Mouse (Mus musculus) limb, embryonic 14.5 days (tissue): ENCODE measurements around the gene Asna1. TPM values are rescaled to one million over a fixed set of nuclear protein-coding genes. Genes with fewer than 3 reads are reported as not detected.

ENCODE experiments used
- ATAC-seq: fragments of 200-750 bp; cut with Nextera tagmentation; 2 replicates; pipeline ENCODE4 v1.8.0; 2017; ENCODE audit warnings: low read depth, moderate number of reproducible peaks, moderate TSS enrichment; ENCODE audit not compliant: low FRiP score
- DNase-seq: peaks from one replicate; pipeline ENCODE4 v3.0.0-alpha.2; 2015; ENCODE audit warnings: low spot score
- H3K27ac ChIP-seq: fragments of 300-500 bp; sonication (generic); replicated peaks from 2 replicates; pipeline ENCODE4 v1.5.1; 2014; ENCODE audit warnings: low read depth, mild to moderate bottlenecking, low read length, moderate library complexity, mixed read lengths
- H3K27me3 ChIP-seq: fragments of 300-500 bp; sonication (generic); 2 replicates; pipeline ENCODE4 v1.6.1; 2014; ENCODE audit warnings: low read length, mixed read lengths; ENCODE audit not compliant: control insufficient read depth, insufficient read depth
- H3K36me3 ChIP-seq: fragments of 300-500 bp; sonication (generic); 2 replicates; pipeline ENCODE4 v1.6.1; 2014; ENCODE audit warnings: mild to moderate bottlenecking, low read length, moderate library complexity, mixed read lengths; ENCODE audit not compliant: control insufficient read depth, insufficient read depth
- H3K4me1 ChIP-seq: fragments of 300-500 bp; sonication (generic); 2 replicates; pipeline ENCODE4 v1.6.1; 2014; ENCODE audit warnings: antibody characterized with exemption, low read length, mixed read lengths; ENCODE audit not compliant: control insufficient read depth, insufficient read depth
- H3K4me2 ChIP-seq: fragments of 300-500 bp; sonication (generic); replicated peaks from 2 replicates; pipeline ENCODE4 v1.6.1; 2014; ENCODE audit warnings: low read depth, mild to moderate bottlenecking, low read length, moderate library complexity; ENCODE audit not compliant: severe bottlenecking
- H3K4me3 ChIP-seq: fragments of 300-500 bp; sonication (generic); replicated peaks from 2 replicates; pipeline ENCODE4 v1.5.1; 2014; ENCODE audit warnings: low read length
- H3K9ac ChIP-seq: fragments of 300-500 bp; sonication (generic); 2 replicates; pipeline ENCODE4 v1.6.1; 2014; ENCODE audit warnings: mild to moderate bottlenecking, low read depth, low read length, moderate library complexity; ENCODE audit not compliant: severe bottlenecking
- H3K9me3 ChIP-seq: fragments of 300-500 bp; sonication (generic); 2 replicates; pipeline ENCODE4 v1.6.1; 2016; ENCODE audit warnings: low read length; ENCODE audit not compliant: control insufficient read depth
- POLR2A ChIP-seq: fragments of 200-500 bp; IDR thresholded peaks from 2 replicates; pipeline ENCODE4 v1.8.0; 2012; ENCODE audit warnings: inconsistent platforms, mild to moderate bottlenecking, moderate library complexity, borderline replicate concordance; ENCODE audit not compliant: insufficient read depth, insufficient read length; ENCODE audit errors: extremely low read depth
- WGBS: fragments of 180-500 bp; shearing (Covaris S2); extraction: QIAGEN DNeasy Blood & Tissue Kit; methylation state at CpG from one replicate; pipeline ENCODE4 v1.1.7; 2014; 5-methylcytosine and 5-hydroxymethylcytosine counted together
- polyA plus RNA-seq, 2 experiments: library from polyadenylated mRNA; depleted of rRNA in 1 of 2; stranded (reverse) in 1 of 2; unstranded in 1 of 2; fragments of >200 nt; fragmentation: Nextera tagmentation in 1 of 2; extraction: Ambion mirVana in 1 of 2; gene quantifications; 2 replicates each; pipeline versions ENCODE4 v1.2.1 to v1.2.3; 2012 to 2014

Asna1 gene
- polyA plus RNA-seq, 2 experiments: 98.0 to 173 TPM

DNA sequence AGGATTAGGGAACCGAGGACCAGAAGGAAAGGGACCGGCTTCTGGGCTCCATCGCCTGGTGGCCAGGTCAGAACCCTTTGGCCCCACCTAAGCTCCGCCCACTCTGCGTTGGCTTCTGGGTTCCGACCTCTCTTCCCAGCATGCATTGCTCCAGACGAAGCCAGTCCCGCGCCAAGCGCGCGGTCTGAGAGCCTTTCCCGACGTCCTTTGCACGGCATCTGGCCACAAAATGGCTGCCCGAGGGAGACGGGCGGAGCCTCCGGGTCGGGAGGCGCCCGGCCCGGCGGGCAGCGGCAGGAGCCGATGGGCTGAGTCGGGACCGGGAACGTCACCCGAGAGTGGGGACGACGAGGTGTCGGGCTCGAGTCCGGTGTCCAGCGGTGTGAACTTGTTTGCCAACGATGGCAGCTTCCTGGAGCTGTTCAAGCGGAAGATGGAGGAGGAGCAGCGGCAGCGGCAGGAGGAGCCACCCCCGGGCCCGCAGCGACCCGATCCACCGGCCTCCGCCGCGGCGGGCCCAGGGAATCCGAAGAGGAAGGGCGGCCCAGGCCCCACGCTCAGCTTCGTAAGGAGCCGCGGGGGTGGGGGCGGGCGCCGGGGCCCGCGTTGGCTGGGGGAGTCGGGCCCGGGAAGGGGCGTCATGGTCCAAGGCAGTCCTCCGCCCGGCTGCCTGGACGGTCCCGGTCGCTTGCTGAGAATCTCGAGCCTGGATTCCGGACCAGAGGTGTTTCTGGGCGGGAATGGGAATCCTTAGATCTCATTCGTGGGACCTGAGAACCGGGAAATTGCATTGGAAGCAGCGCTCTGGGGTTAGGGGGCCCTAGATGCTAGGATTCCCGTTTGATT lies 1.8 kb upstream of the Asna1 start, which contains the start of gene Trir:
Gene Trir (plus strand): TSS at position 154 of the 846 bp plus-strand sequence.
- Histone ChIP-seq H3K9ac (peak within 1 kb of the TSS; percentile 97), H3K27me3 (no peaks in the 10 kb centered on the region), H3K27ac (peak within 1 kb of the TSS; percentile 88), H3K36me3 (peaks cover 46% of the 10 kb centered on the region), H3K4me2 (peak within 1 kb of the TSS; percentile 89), H3K4me1 (peaks cover 30% of the 10 kb centered on the region), H3K4me3 (peak within 1 kb of the TSS; percentile 100), H3K9me3 (no peaks in the 10 kb centered on the region)
- WGBS: 0% methylated on average over 49 of the region's 75 CpGs
- ATAC-seq: peak; percentile 84
- DNase-seq: peak; percentile 98
- TF ChIP-seq POLR2A: peak; percentile 94; the same call in 1 of the 2 replicates

GRCm38 (mm10) chr8:85023846-85024245 lies 1.2 kb downstream of the Asna1 start:
- Histone ChIP-seq H3K4me1 (peaks cover 27% of the 10 kb centered on the region), H3K27ac (no peak overlapping the region), H3K9me3 (no peaks in the 10 kb centered on the region), H3K9ac (no peak overlapping the region), H3K36me3 (peaks cover 34% of the 10 kb centered on the region), H3K4me3 (peak overlapping the region; percentile 86), H3K27me3 (no peaks in the 10 kb centered on the region), H3K4me2 (peak overlapping the region; percentile 89; the same call in 1 of the 2 replicates)
- ATAC-seq (no peak), DNase-seq (no peak)
- 92% methylated on average over 3 of the region's 3 CpGs for WGBS
- no peak for TF ChIP-seq POLR2A

DNA sequence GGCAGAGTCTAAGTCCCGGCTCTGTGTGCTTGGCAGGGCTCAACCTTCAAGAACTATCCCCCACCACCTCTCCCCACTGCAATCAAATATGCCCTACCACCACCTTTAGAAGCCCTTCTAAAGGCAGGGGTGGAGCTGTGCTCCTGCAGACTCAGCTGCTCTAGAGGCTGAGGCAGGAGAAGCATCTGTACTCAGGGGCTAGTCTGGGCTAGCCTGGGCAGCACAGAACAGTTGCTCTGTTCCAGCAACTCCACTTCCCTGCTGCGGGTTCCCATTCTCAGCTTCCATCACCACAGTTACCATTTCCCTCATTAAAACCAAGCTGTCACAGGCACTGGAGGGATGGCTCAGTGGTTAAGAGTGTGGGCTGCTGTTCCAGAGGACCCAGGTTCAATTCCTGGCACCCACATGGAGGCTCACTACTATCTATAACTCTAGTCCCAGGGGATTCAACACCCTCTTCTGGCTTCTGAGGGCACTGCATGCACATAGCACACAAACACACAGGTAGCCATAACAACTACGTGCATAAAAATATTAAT lies 3.5 kb downstream of the Asna1 start:
- TF ChIP-seq POLR2A: no peak

DNA sequence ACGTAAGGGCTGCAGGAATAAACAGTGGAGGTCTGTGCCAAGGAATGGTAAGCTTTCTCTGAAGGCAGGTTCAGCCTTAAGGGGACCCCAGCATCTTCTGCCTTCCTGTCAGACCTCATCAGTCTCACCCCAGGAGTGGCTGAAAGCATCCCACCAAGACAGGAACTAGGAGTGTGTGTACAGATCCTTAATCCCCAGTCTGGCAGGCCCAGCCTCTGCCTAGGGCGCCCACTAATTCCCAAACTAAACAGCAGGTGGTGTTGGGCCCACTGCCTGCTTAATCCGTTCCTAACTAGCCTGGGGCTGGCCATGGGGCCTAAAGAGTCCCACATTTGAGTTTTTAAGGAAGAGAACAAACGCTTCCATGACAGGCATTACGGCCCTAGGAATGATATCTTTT lies 7.9 kb downstream of the Asna1 start:
- Histone ChIP-seq H3K9ac (no peak overlapping the region), H3K4me3 (no peak overlapping the region), H3K27me3 (peaks cover 17% of the 10 kb centered on the region), H3K36me3 (peaks cover 31% of the 10 kb centered on the region), H3K4me1 (no peaks in the 10 kb centered on the region), H3K4me2 (no peak overlapping the region), H3K27ac (no peak overlapping the region), H3K9me3 (no peaks in the 10 kb centered on the region)
- ATAC-seq (no peak), DNase-seq (no peak)
- no peak for TF ChIP-seq POLR2A
- WGBS: 53% methylated on average over 5 of the region's 5 CpGs

More for the DNA sequence above, 3.5 kb downstream of the Asna1 start:
- peaks cover 47% of the 10 kb centered on the region for H3K36me3 ChIP-seq
- no peak overlapping the region for H3K4me2 ChIP-seq
- no peak overlapping the region for H3K9ac ChIP-seq
- H3K9me3 ChIP-seq: no peaks in the 10 kb centered on the region
- no peaks in the 10 kb centered on the region for H3K27me3 ChIP-seq
- 92% methylated on average over 3 of the region's 3 CpGs for WGBS
- DNase-seq (no peak), ATAC-seq (no peak)
- no peak overlapping the region for H3K27ac ChIP-seq
- peaks cover 17% of the 10 kb centered on the region for H3K4me1 ChIP-seq
- H3K4me3 ChIP-seq: no peak overlapping the region

GRCm38 (mm10) chr8:85016724-85017123 lies 8.4 kb downstream of the Asna1 start:
- DNase-seq (no peak), ATAC-seq (no peak)
- Histone ChIP-seq H3K9ac (no peak overlapping the region), H3K27ac (no peak overlapping the region), H3K36me3 (peaks cover 28% of the 10 kb centered on the region), H3K9me3 (no peaks in the 10 kb centered on the region), H3K4me3 (no peak overlapping the region), H3K4me2 (no peak overlapping the region), H3K4me1 (no peaks in the 10 kb centered on the region), H3K27me3 (peaks cover 18% of the 10 kb centered on the region)
- 46% methylated on average over 10 of the region's 10 CpGs for WGBS
- TF ChIP-seq POLR2A: no peak
